Mouse (Mus musculus): ENCODE data around the gene Pacsin2.

DNA sequence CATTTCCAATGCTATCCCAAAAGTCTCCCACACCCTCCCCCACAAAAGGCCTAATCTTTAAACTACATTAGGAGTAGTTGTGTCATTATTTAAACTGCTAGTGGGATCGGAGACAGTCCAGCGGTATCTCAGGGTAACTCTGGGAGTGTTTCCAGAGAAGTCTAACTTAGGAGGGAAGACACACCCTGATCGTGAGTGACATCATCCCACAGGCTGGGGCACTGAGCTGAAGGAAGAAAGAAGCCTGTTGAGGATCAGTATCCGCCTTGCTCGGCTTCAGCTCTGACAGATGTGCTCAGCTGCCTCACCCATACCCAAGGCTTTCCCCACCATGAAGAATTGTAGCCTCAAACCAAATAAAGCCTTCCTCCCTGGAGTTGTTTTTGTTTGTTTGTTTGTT lies 27.5 kb upstream of the Pacsin2 start:
- TF ChIP-seq POLR2A (IDR thresholded peaks at IDR 0.05; ENCODE audit: insufficient read depth, low read length) (no peak), CTCF (IDR thresholded peaks at IDR 0.05; ENCODE audit: low read depth, low read length) (no peak), EP300 (IDR thresholded peaks at IDR 0.05; ENCODE audit: insufficient read depth, low read depth, low read length) (no peak)
